Mouse (Mus musculus): ENCODE measurements around the gene Prrt2. TPM values are rescaled to one million over a fixed set of nuclear protein-coding genes. Genes with fewer than 3 reads are reported as not detected.

Gene Prrt2
- total RNA-seq (2014; fragmentation: Nextera tagmentation) = 1.8 and 6.9 TPM in 2 replicates
- 0.43 and 1.6 TPM in 2 replicates for total RNA-seq (2017)

GRCm38 (mm10) chr7:127020901-127021562 is at the start of gene Prrt2, which contains the start of gene Gm42742:
Gene Prrt2, minus strand, starts transcription at chr7:127021211.
Gene Gm42742, minus strand, starts transcription at chr7:127021097.
- ATAC-seq (replicated peaks; ENCODE audit: poor library complexity, severe bottlenecking) = peak; percentile 4; the same call in 1 of the 2 replicates

GRCm38 (mm10) chr7:127066317-127066716 is 45.3 kb upstream of the Prrt2 start:
- ATAC-seq (replicated peaks; ENCODE audit: poor library complexity, severe bottlenecking) = no peak

GRCm38 (mm10) chr7:127065538-127065937 is 44.5 kb upstream of the Prrt2 start:
- peak; percentile 62 for ATAC-seq (replicated peaks; ENCODE audit: poor library complexity, severe bottlenecking)

- ATAC-seq (replicated peaks; ENCODE audit: poor library complexity, severe bottlenecking) = no peak
Measured at GRCm38 (mm10) chr7:127055026-127055585, 34.1 kb upstream of the Prrt2 start.

GRCm38 (mm10) chr7:127041851-127042672 is 21.1 kb upstream of the Prrt2 start, which contains the start of gene Kif22:
Gene Kif22, minus strand, starts transcription at chr7:127042471.
- peak; percentile 99 for ATAC-seq (replicated peaks; ENCODE audit: poor library complexity, severe bottlenecking)

- ATAC-seq (replicated peaks; ENCODE audit: poor library complexity, severe bottlenecking) = no peak
Measured at GRCm38 (mm10) chr7:127031244-127031643, 10.2 kb upstream of the Prrt2 start.

GRCm38 (mm10) chr7:127030172-127030571 is 9.2 kb upstream of the Prrt2 start:
- ATAC-seq (replicated peaks; ENCODE audit: poor library complexity, severe bottlenecking) = no peak

GRCm38 (mm10) chr7:127027885-127028284 is 6.9 kb upstream of the Prrt2 start:
- no peak for ATAC-seq (replicated peaks; ENCODE audit: poor library complexity, severe bottlenecking)

GRCm38 (mm10) chr7:127026984-127027726 is 6.1 kb upstream of the Prrt2 start, which contains the start of gene Maz:
Gene Maz, minus strand, starts transcription at chr7:127027037.
- ATAC-seq (replicated peaks; ENCODE audit: poor library complexity, severe bottlenecking) = peak; percentile 78

GRCm38 (mm10) chr7:127026616-127026983 is 5.6 kb upstream of the Prrt2 start:
- ATAC-seq (replicated peaks; ENCODE audit: poor library complexity, severe bottlenecking) = 0 out of 2 replicates have a peak, but pooled peaks have one; percentile 0

- peak; percentile 11; the same call in 1 of the 2 replicates for ATAC-seq (replicated peaks; ENCODE audit: poor library complexity, severe bottlenecking)
Measured at GRCm38 (mm10) chr7:127026161-127026600, 5.2 kb upstream of the Prrt2 start.

GRCm38 (mm10) chr7:127025556-127026160 is 4.6 kb upstream of the Prrt2 start:
- ATAC-seq (replicated peaks; ENCODE audit: poor library complexity, severe bottlenecking) = no peak

GRCm38 (mm10) chr7:127024755-127025555 is 3.9 kb upstream of the Prrt2 start:
- ATAC-seq (replicated peaks; ENCODE audit: poor library complexity, severe bottlenecking) = peak; percentile 30

- ATAC-seq (replicated peaks; ENCODE audit: poor library complexity, severe bottlenecking) = no peak
Measured at GRCm38 (mm10) chr7:127023896-127024690, 3.1 kb upstream of the Prrt2 start.

GRCm38 (mm10) chr7:127023272-127023691 is 2.3 kb upstream of the Prrt2 start:
- no peak for ATAC-seq (replicated peaks; ENCODE audit: poor library complexity, severe bottlenecking)

GRCm38 (mm10) chr7:127022528-127023271 is 1.7 kb upstream of the Prrt2 start:
- ATAC-seq (replicated peaks; ENCODE audit: poor library complexity, severe bottlenecking) = no peak

Measured in granulocyte monocyte progenitor cell, adult 5-6 weeks (primary cell).